Mouse (Mus musculus) lung, postnatal 4 days (tissue): Measurements from ENCODE around the gene Olfr480.

Source experiments
- DNase-seq, 2 experiments: peaks; one replicate each; pipeline ENCODE4 v3.0.0; 2021

Gene Olfr480

GRCm38 (mm10) chr7:108067246-108067645, at the start of gene Olfr480:
TSS of gene Olfr480 (minus strand) at chr7:108067346.
- DNase-seq, result no peak

- DNase-seq, result no peak
Observed at GRCm38 (mm10) chr7:108100549-108100948, 33.4 kb upstream of the Olfr480 start, which contains the start of gene Olfr483. TSS of gene Olfr483 (plus strand) at chr7:108100849.

GRCm38 (mm10) chr7:108097486-108097885, 30.3 kb upstream of the Olfr480 start, which contains the start of gene Olfr482:
TSS of gene Olfr482 (minus strand) at chr7:108097586.
- no peak for DNase-seq

DNA sequence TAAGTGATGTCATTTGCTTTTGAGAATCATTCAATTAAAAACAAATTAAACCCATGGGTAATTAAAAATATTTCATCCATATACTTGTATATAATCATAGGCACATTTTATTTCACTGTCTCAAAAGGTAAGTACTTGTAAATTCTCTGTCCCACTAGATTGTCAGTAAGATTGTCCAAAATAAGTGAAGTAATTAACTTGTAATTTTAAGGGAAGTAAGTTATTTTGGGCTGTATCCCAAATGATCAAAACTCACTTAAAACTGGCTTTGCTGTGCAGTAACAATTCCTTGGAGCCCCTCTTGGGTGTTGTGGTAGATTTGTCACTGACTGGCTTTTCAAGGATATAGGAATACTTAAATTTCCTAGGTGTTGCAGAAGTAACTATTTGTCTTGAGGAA, 12.4 kb upstream of the Olfr480 start, which contains the start of gene Olfr481:
Olfr481 (plus strand) TSS at position 301 of the 400 bp plus-strand sequence.
- DNase-seq, result no peak

- no peak for DNase-seq
Observed at GRCm38 (mm10) chr7:108050393-108050792, 16.8 kb downstream of the Olfr480 start, which contains the start of gene Olfr479. TSS of gene Olfr479 (plus strand) at chr7:108050693.

DNA sequence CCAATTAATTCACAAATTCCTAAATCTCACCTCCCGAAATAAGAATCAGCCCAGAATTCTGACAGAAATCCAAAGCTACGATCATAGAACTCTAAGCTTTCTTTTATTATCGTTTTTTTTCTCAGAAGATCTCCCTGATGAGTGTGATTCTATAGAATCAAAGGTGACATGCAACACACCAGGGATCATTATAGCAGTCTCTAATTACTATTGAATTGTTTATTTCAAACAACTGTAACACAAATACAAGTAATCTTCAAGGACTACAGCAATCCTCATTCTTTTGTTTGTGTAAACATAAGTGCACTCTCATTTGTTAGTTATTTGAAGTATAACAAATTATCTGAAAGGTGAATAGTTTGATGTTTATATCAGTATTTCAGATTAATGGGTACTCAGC, 33.3 kb downstream of the Olfr480 start, which contains the start of gene Olfr478:
Olfr478 (minus strand) TSS at position 101 of the 400 bp plus-strand sequence.
- no peak for DNase-seq
